Mouse (Mus musculus) midbrain, embryonic 10.5 days (tissue): Measurements from ENCODE around the gene Angptl6. TPM values are rescaled to one million over a fixed set of nuclear protein-coding genes. Genes with fewer than 3 reads are reported as not detected.

ENCODE experiments used
- DNase-seq: peaks from one replicate; pipeline ENCODE4 v3.0.0-alpha.2; 2017; ENCODE audit warnings: low spot score
- H3K27ac ChIP-seq: fragments of 300-500 bp; sonication (generic); replicated peaks from 2 replicates; pipeline ENCODE4 v1.5.1; 2016; ENCODE audit warnings: mild to moderate bottlenecking
- H3K27me3 ChIP-seq: fragments of 300-500 bp; sonication (generic); 2 replicates; pipeline ENCODE4 v1.6.1; 2016; ENCODE audit warnings: low read depth, mild to moderate bottlenecking; ENCODE audit not compliant: poor library complexity, severe bottlenecking
- H3K36me3 ChIP-seq: fragments of 300-500 bp; sonication (generic); 2 replicates; pipeline ENCODE4 v1.6.1; 2016; ENCODE audit warnings: mild to moderate bottlenecking, moderate library complexity
- H3K4me1 ChIP-seq: fragments of 300-500 bp; sonication (generic); 2 replicates; pipeline ENCODE4 v1.6.1; 2016
- H3K4me3 ChIP-seq: fragments of 300-500 bp; sonication (generic); 2 replicates; pipeline ENCODE4 v1.5.1; 2016; ENCODE audit warnings: mild to moderate bottlenecking, moderate library complexity
- H3K9me3 ChIP-seq: fragments of 300-500 bp; sonication (generic); replicated peaks from 2 replicates; pipeline ENCODE4 v1.6.1; 2016; ENCODE audit warnings: mild to moderate bottlenecking
- WGBS: fragments of 180-500 bp; shearing (Covaris S2); methylation state at CpG from one replicate; pipeline ENCODE4 v1.1.7; 2016; 5-methylcytosine and 5-hydroxymethylcytosine counted together
- polyA plus RNA-seq: library from polyadenylated mRNA; unstranded; fragments of >200 nt; fragmentation: Nextera tagmentation; extraction: Ambion mirVana; gene quantifications from 2 replicates; pipeline ENCODE4 v1.2.1, GENCODE M21; 2016

Gene Angptl6
- polyA plus RNA-seq, 1 experiment from 2014 or later: 5.5 TPM

GRCm38 (mm10) chr9:20892104-20892653 lies 12.7 kb upstream of the Angptl6 start:
- WGBS: 79% methylated on average over 5 of the region's 5 CpGs
- H3K27ac ChIP-seq: no peak overlapping the region
- peaks cover 81% of the 10 kb centered on the region for H3K36me3 ChIP-seq
- H3K27me3 ChIP-seq: no peaks in the 10 kb centered on the region
- H3K9me3 ChIP-seq: no peaks in the 10 kb centered on the region
- no peak overlapping the region for H3K4me3 ChIP-seq
- DNase-seq: no peak
- peaks cover 21% of the 10 kb centered on the region for H3K4me1 ChIP-seq

GRCm38 (mm10) chr9:20891339-20892103 lies 12.0 kb upstream of the Angptl6 start:
- Histone ChIP-seq H3K9me3 (no peaks in the 10 kb centered on the region), H3K4me1 (peaks cover 15% of the 10 kb centered on the region), H3K27ac (no peak overlapping the region), H3K27me3 (no peaks in the 10 kb centered on the region), H3K36me3 (peaks cover 74% of the 10 kb centered on the region), H3K4me3 (0 out of 2 replicates have a peak overlapping the region, but pooled peaks have one; percentile 0)
- WGBS: 87% methylated on average over 26 of the region's 26 CpGs
- DNase-seq: no peak

GRCm38 (mm10) chr9:20890411-20890810 lies 10.9 kb upstream of the Angptl6 start:
- no peak for DNase-seq
- Histone ChIP-seq H3K4me1 (peaks cover 15% of the 10 kb centered on the region), H3K27ac (no peak overlapping the region), H3K27me3 (no peaks in the 10 kb centered on the region), H3K9me3 (no peaks in the 10 kb centered on the region), H3K4me3 (peak overlapping the region; percentile 4; the same call in 1 of the 2 replicates), H3K36me3 (peaks cover 63% of the 10 kb centered on the region)
- 93% methylated on average over 5 of the region's 5 CpGs for WGBS

- Histone ChIP-seq H3K4me3 (peak overlapping the region; percentile 90), H3K9me3 (no peaks in the 10 kb centered on the region; the same call in 1 of the 2 replicates), H3K4me1 (peaks cover 15% of the 10 kb centered on the region), H3K27me3 (no peaks in the 10 kb centered on the region), H3K36me3 (peaks cover 54% of the 10 kb centered on the region), H3K27ac (no peak overlapping the region)
- WGBS: 84% methylated on average over 29 of the region's 29 CpGs
- DNase-seq: no peak
These were observed 9.9 kb upstream of the Angptl6 start for GRCm38 (mm10) chr9:20889185-20890141.

- under 1% methylated on average over 30 of the region's 30 CpGs for WGBS
- no peaks in the 10 kb centered on the region; the same call in 1 of the 2 replicates for H3K9me3 ChIP-seq
- peaks cover 15% of the 10 kb centered on the region for H3K4me1 ChIP-seq
- H3K36me3 ChIP-seq: peaks cover 43% of the 10 kb centered on the region
- peak overlapping the region; percentile 90 for H3K4me3 ChIP-seq
- H3K27me3 ChIP-seq: no peaks in the 10 kb centered on the region
- DNase-seq: no peak
- peak overlapping the region; percentile 89 for H3K27ac ChIP-seq
These were observed 8.8 kb upstream of the Angptl6 start for GRCm38 (mm10) chr9:20888386-20888765.

- Histone ChIP-seq H3K9me3 (no peaks in the 10 kb centered on the region; the same call in 1 of the 2 replicates), H3K4me3 (peak within 1 kb of the TSS; percentile 90), H3K27me3 (no peaks in the 10 kb centered on the region), H3K27ac (peak within 1 kb of the TSS; percentile 89), H3K4me1 (peaks cover 15% of the 10 kb centered on the region), H3K36me3 (peaks cover 37% of the 10 kb centered on the region)
- DNase-seq: peak; percentile 96
- WGBS: under 1% methylated on average over 43 of the region's 43 CpGs
These were observed 8.3 kb upstream of the Angptl6 start, which contains the start of gene Ppan for GRCm38 (mm10) chr9:20887704-20888385. Gene Ppan (plus strand): TSS chr9:20888175.

- Histone ChIP-seq H3K9me3 (no peaks in the 10 kb centered on the region; the same call in 1 of the 2 replicates), H3K4me3 (peak overlapping the region; percentile 90; the same call in 1 of the 2 replicates), H3K27me3 (no peaks in the 10 kb centered on the region), H3K36me3 (peaks cover 31% of the 10 kb centered on the region), H3K4me1 (peaks cover 15% of the 10 kb centered on the region), H3K27ac (no peak overlapping the region)
- WGBS: 89% methylated on average over 6 of the region's 6 CpGs
- no peak for DNase-seq
These were observed 7.7 kb upstream of the Angptl6 start for GRCm38 (mm10) chr9:20887191-20887590.

GRCm38 (mm10) chr9:20886563-20886962 lies 7.0 kb upstream of the Angptl6 start:
- peaks cover 25% of the 10 kb centered on the region for H3K36me3 ChIP-seq
- WGBS: 92% methylated on average over 2 of the region's 2 CpGs

GRCm38 (mm10) chr9:20878710-20879065 lies 839 bp downstream of the Angptl6 start:
- 27% methylated on average over 10 of the region's 10 CpGs for WGBS
- DNase-seq: no peak
- H3K27ac ChIP-seq: peak overlapping the region; percentile 92
- H3K4me3 ChIP-seq: peak overlapping the region; percentile 57
- H3K36me3 ChIP-seq: no peaks in the 10 kb centered on the region
- no peaks in the 10 kb centered on the region for H3K27me3 ChIP-seq
- H3K9me3 ChIP-seq: no peaks in the 10 kb centered on the region
- H3K4me1 ChIP-seq: peaks cover 8% of the 10 kb centered on the region

More at GRCm38 (mm10) chr9:20886563-20886962, 7.0 kb upstream of the Angptl6 start:
- H3K4me3 ChIP-seq: no peak overlapping the region
- H3K4me1 ChIP-seq: peaks cover 15% of the 10 kb centered on the region
- no peaks in the 10 kb centered on the region; the same call in 1 of the 2 replicates for H3K9me3 ChIP-seq
- no peaks in the 10 kb centered on the region for H3K27me3 ChIP-seq
- DNase-seq: no peak
- no peak overlapping the region for H3K27ac ChIP-seq

GRCm38 (mm10) chr9:20878041-20878709 lies 1.4 kb downstream of the Angptl6 start:
- peak overlapping the region; percentile 92 for H3K27ac ChIP-seq
- H3K36me3 ChIP-seq: no peaks in the 10 kb centered on the region
- DNase-seq: peak; percentile 100
- H3K9me3 ChIP-seq: no peaks in the 10 kb centered on the region
- peak overlapping the region; percentile 57 for H3K4me3 ChIP-seq
- WGBS: under 1% methylated on average over 69 of the region's 69 CpGs
- H3K27me3 ChIP-seq: no peaks in the 10 kb centered on the region
- H3K4me1 ChIP-seq: peaks cover 8% of the 10 kb centered on the region

GRCm38 (mm10) chr9:20877118-20878040 lies 2.1 kb downstream of the Angptl6 start:
- H3K4me3 ChIP-seq: peak overlapping the region; percentile 57
- H3K27me3 ChIP-seq: no peaks in the 10 kb centered on the region
- H3K36me3 ChIP-seq: no peaks in the 10 kb centered on the region
- H3K4me1 ChIP-seq: peaks cover 8% of the 10 kb centered on the region
- DNase-seq: no peak
- H3K9me3 ChIP-seq: no peaks in the 10 kb centered on the region
- WGBS: 36% methylated on average over 14 of the region's 14 CpGs
- peak overlapping the region; percentile 92 for H3K27ac ChIP-seq
